7 mouse cellular contexts compared by ENCODE assay signal in the genomic region with DNA sequence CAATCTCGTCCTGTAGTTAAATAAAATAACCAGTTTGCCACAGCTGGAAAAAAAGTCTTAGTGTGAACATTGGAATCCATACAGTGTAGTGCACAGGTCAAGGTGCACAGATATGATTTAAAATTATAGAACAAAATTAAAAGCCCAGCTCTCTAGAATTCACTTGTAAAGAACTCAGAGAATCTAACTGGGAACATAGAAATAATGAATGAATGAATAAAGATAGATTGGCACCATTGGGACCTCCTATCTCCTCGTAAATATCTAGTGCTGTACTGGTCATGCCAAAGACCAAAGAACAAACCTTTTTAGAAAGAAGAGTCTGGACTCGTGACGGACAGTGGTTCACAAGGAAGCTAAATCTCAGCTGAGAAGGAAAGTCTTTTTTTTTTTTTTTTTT. TPM values are rescaled to one million over a fixed set of nuclear protein-coding genes. Genes with fewer than 3 reads are reported as not detected.
DNase-seq lines count a peak whose midpoint lies in the region; ATAC-seq and TF ChIP-seq lines count a peak whose summit lies in the region.

A gene (minus strand): TSS at position 101 of the 400 bp plus-strand sequence.

- no peak for TF ChIP-seq CTCF in liver, adult 2 months (IDR thresholded peaks at IDR 0.05; ENCODE audit: low read depth, low read length)

- H3K27ac ChIP-seq in liver, adult 2 months (replicated peaks; ENCODE audit: insufficient read depth, low read depth, low read length), result peak within 1 kb of the TSS; percentile 64
- peak within 1 kb of the TSS; percentile 90 for H3K27ac ChIP-seq in embryonic facial prominence, embryonic 15.5 days (replicated peaks)
- H3K27ac ChIP-seq in limb, embryonic 10.5 days, result peak within 1 kb of the TSS; percentile 96
- peak within 1 kb of the TSS; percentile 85 for H3K27ac ChIP-seq in neural tube, embryonic 15.5 days (replicated peaks)

- H3K9ac ChIP-seq in liver, adult 2 months (ENCODE audit: low read depth, low read length), result peak within 1 kb of the TSS; percentile 91
- peak within 1 kb of the TSS; percentile 81 for H3K9ac ChIP-seq in embryonic facial prominence, embryonic 15.5 days
- H3K9ac ChIP-seq in neural tube, embryonic 15.5 days (replicated peaks), result peak within 1 kb of the TSS; percentile 76

- H3K4me3 ChIP-seq in liver, adult 2 months (ENCODE audit: insufficient read depth, low read depth, low read length), result peak within 1 kb of the TSS; percentile 85
- H3K4me3 ChIP-seq in embryonic facial prominence, embryonic 15.5 days (replicated peaks), result peak within 1 kb of the TSS; percentile 94
- peak within 1 kb of the TSS; percentile 91 for H3K4me3 ChIP-seq in limb, embryonic 10.5 days
- peak within 1 kb of the TSS; percentile 74 for H3K4me3 ChIP-seq in neural tube, embryonic 15.5 days (replicated peaks)

- 84% methylated on average over 4 of the region's 4 CpGs for WGBS in liver, adult 2 months
- 71% methylated on average over 4 of the region's 4 CpGs for WGBS in embryonic facial prominence, embryonic 15.5 days
- 76% methylated on average over 4 of the region's 4 CpGs for WGBS in limb, embryonic 10.5 days
- 84% methylated on average over 4 of the region's 4 CpGs for WGBS in neural tube, embryonic 15.5 days

- no peaks in the 10 kb centered on the region for H3K9me3 ChIP-seq in embryonic facial prominence, embryonic 15.5 days (replicated peaks)
- H3K9me3 ChIP-seq in limb, embryonic 10.5 days (replicated peaks), result no peaks in the 10 kb centered on the region
- no peaks in the 10 kb centered on the region for H3K9me3 ChIP-seq in neural tube, embryonic 15.5 days (replicated peaks)

- peak within 1 kb of the TSS; percentile 59 for H3K4me2 ChIP-seq in embryonic facial prominence, embryonic 15.5 days (replicated peaks)
- peak within 1 kb of the TSS; percentile 69 for H3K4me2 ChIP-seq in neural tube, embryonic 15.5 days

- H3K36me3 ChIP-seq in liver, adult 2 months (ENCODE audit: control insufficient read depth, insufficient read depth, low read length), result no peaks in the 10 kb centered on the region; the same call in 1 of the 2 replicates
- H3K36me3 ChIP-seq in embryonic facial prominence, embryonic 15.5 days, result no peaks in the 10 kb centered on the region
- peaks cover 6% of the 10 kb centered on the region for H3K36me3 ChIP-seq in limb, embryonic 10.5 days
- H3K36me3 ChIP-seq in neural tube, embryonic 15.5 days, result no peaks in the 10 kb centered on the region

- no peaks in the 10 kb centered on the region for H3K27me3 ChIP-seq in liver, adult 2 months (ENCODE audit: control insufficient read depth, insufficient read depth, low read length)
- no peaks in the 10 kb centered on the region for H3K27me3 ChIP-seq in embryonic facial prominence, embryonic 15.5 days
- no peaks in the 10 kb centered on the region for H3K27me3 ChIP-seq in limb, embryonic 10.5 days (ENCODE audit: low read depth, poor library complexity, severe bottlenecking)
- H3K27me3 ChIP-seq in neural tube, embryonic 15.5 days (replicated peaks), result no peaks in the 10 kb centered on the region

- H3K4me1 ChIP-seq in liver, adult 2 months (ENCODE audit: control insufficient read depth, insufficient read depth, low read length), result peaks cover 3% of the 10 kb centered on the region
- H3K4me1 ChIP-seq in embryonic facial prominence, embryonic 15.5 days, result peaks cover 11% of the 10 kb centered on the region
- H3K4me1 ChIP-seq in limb, embryonic 10.5 days, result peaks cover 13% of the 10 kb centered on the region
- peaks cover 16% of the 10 kb centered on the region for H3K4me1 ChIP-seq in neural tube, embryonic 15.5 days

- ATAC-seq in embryonic facial prominence, embryonic 15.5 days (ENCODE audit: insufficient number of reproducible peaks, low FRiP score, low TSS enrichment, low read depth), result no peak
- ATAC-seq in neural tube, embryonic 15.5 days (ENCODE audit: low FRiP score), result peak; percentile 12; the same call in 1 of the 2 replicates
- no peak for ATAC-seq in cerebellum, adult (ENCODE audit: insufficient number of reproducible peaks, low FRiP score, low TSS enrichment)

- peaks cover 8% of the 10 kb centered on the region; the same call in 1 of the 2 replicates for H3K79me2 ChIP-seq in liver, adult 2 months (ENCODE audit: control insufficient read depth, insufficient read depth, low read length)

- TF ChIP-seq POLR2A in liver, adult 2 months (IDR thresholded peaks at IDR 0.05; ENCODE audit: extremely low read depth, insufficient read depth, low read length), result no peak

- DNase-seq in liver, adult 2 months (ENCODE audit: extremely low read depth, low read depth, low spot score), result no peak
- no peak for DNase-seq in liver
- DNase-seq in limb, embryonic 10.5 days (ENCODE audit: low spot score), result no peak
- DNase-seq in gastrocnemius, adult 8-10 months (ENCODE audit: low spot score in 2 of 2), result no peak

RNA-seq across cellular contexts. Expression of the gene that starts here (rescaled TPM):
- total RNA-seq in liver, adult 2 months (2014; rRNA removed), result 6.8 and 8.9 TPM in 2 replicates
- 0.66 and 0.81 TPM in 2 replicates for polyA plus RNA-seq in liver, adult 2 months (2012; rRNA removed)
- 10.5 and 11.8 TPM in 2 replicates for polyA plus RNA-seq in embryonic facial prominence, embryonic 15.5 days (2015; fragmentation: Nextera tagmentation; extraction: Ambion mirVana)
- polyA plus RNA-seq in limb, embryonic 10.5 days (2016; fragmentation: Nextera tagmentation; extraction: Ambion mirVana), result 16.4 and 18.5 TPM in 2 replicates
- polyA plus RNA-seq in neural tube, embryonic 15.5 days (2015; fragmentation: Nextera tagmentation; extraction: Ambion mirVana), result 13.1 and 13.2 TPM in 2 replicates
- 1 to 10 TPM; 2.1 to 2.7 (median 2.3) TPM for total RNA-seq in gastrocnemius, adult 8-10 months (2022)
